Mouse (Mus musculus) liver, embryonic 11.5 days (tissue): ENCODE data around the gene Wasl. TPM values are rescaled to one million over a fixed set of nuclear protein-coding genes. Genes with fewer than 3 reads are reported as not detected.

Experiments used
- ATAC-seq: fragments of 200-750 bp; cut with Nextera tagmentation; replicated peaks from 2 replicates; pipeline ENCODE4 v1.8.0; 2017; ENCODE audit warnings: moderate number of reproducible peaks, mild to moderate bottlenecking, moderate TSS enrichment, moderate library complexity; ENCODE audit not compliant: low FRiP score
- DNase-seq: peaks from one replicate; pipeline ENCODE4 v3.0.0-alpha.2; 2017; ENCODE audit warnings: low spot score
- H3K27ac ChIP-seq: fragments of 300-500 bp; sonication (generic); 2 replicates; pipeline ENCODE4 v1.5.1; 2014; ENCODE audit warnings: mild to moderate bottlenecking, low read depth, low read length, control low read depth
- H3K27me3 ChIP-seq: fragments of 300-500 bp; sonication (generic); replicated peaks from 2 replicates; pipeline ENCODE4 v1.6.1; 2014; ENCODE audit warnings: low read length, mixed read lengths; ENCODE audit not compliant: control insufficient read depth, insufficient read depth
- H3K36me3 ChIP-seq: fragments of 300-500 bp; sonication (generic); 2 replicates; pipeline ENCODE4 v1.6.1; 2014; ENCODE audit warnings: mild to moderate bottlenecking, low read length, moderate library complexity, mixed read lengths; ENCODE audit not compliant: control insufficient read depth, insufficient read depth
- H3K4me1 ChIP-seq: fragments of 300-500 bp; sonication (generic); replicated peaks from 2 replicates; pipeline ENCODE4 v1.6.1; 2014; ENCODE audit warnings: low read length, mixed read lengths; ENCODE audit not compliant: control insufficient read depth, insufficient read depth
- H3K4me2 ChIP-seq: fragments of 300-500 bp; sonication (generic); 2 replicates; pipeline ENCODE4 v1.6.1; 2014; ENCODE audit warnings: mild to moderate bottlenecking, control low read depth, moderate library complexity
- H3K4me3 ChIP-seq: fragments of 300-500 bp; sonication (generic); 2 replicates; pipeline ENCODE4 v1.5.1; 2014; ENCODE audit warnings: low read depth, low read length, control low read depth
- H3K9ac ChIP-seq: fragments of 300-500 bp; sonication (generic); 2 replicates; pipeline ENCODE4 v1.6.1; 2014; ENCODE audit warnings: low read depth, low read length, control low read depth
- H3K9me3 ChIP-seq: fragments of 300-500 bp; sonication (generic); 2 replicates; pipeline ENCODE4 v1.6.1; 2016; ENCODE audit warnings: low read length, inconsistent platforms, mixed read lengths; ENCODE audit not compliant: control insufficient read depth
- WGBS: fragments of 180-500 bp; shearing (Covaris S2); extraction: QIAGEN DNeasy Blood & Tissue Kit; methylation state at CpG from one replicate; pipeline ENCODE4 v1.1.7; 2014; 5-methylcytosine and 5-hydroxymethylcytosine counted together
- polyA plus RNA-seq: library from polyadenylated mRNA; unstranded; fragments of >200 nt; fragmentation: Nextera tagmentation; extraction: Ambion mirVana; gene quantifications from 2 replicates; pipeline ENCODE4 v1.2.1, GENCODE M21; 2014

The Wasl gene
- 28.2 and 29.4 TPM in 2 replicates for polyA plus RNA-seq

DNA sequence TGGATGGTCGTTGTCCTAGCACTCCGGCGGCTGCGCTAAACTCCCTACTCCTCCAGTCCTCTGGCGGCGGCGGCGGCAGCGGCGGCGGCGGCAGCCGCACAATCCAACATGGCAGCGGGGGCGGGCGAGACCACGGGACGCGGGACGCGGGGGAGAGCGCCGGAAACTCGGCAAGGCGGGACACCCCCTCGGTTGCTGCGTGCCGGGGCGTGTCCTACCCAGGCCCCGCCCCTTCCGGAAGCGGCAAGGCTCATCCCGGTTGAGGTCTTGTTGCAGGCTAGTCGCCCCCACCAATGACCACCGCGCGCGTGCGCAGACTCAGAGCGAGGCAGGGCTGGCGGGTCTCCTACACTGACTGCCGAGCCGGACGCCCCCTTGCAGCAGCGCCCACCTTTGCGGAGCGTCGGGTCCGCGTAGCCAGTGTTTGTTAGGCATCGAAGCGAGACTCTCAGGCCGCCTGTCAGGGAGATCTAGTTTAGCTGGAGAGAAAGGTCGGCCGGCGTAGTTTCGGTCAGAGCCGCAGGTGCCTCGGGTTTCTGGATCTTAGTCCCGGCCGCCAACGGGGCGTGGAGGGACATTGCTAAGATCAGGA, at the start of gene Wasl:
Gene Wasl, minus strand, starts transcription at position 143 of the 592 bp plus-strand sequence.
- no peaks in the 10 kb centered on the region for H3K9me3 ChIP-seq
- peak within 1 kb of the TSS; percentile 92 for H3K27ac ChIP-seq
- under 1% methylated on average over 62 of the region's 63 CpGs for WGBS
- ATAC-seq (peak; percentile 96), DNase-seq (peak; percentile 99)
- H3K4me2 ChIP-seq = peak within 1 kb of the TSS; percentile 80
- peak within 1 kb of the TSS; percentile 96 for H3K4me3 ChIP-seq
- H3K27me3 ChIP-seq = no peaks in the 10 kb centered on the region
- H3K4me1 ChIP-seq = peaks cover 12% of the 10 kb centered on the region; the same call in 1 of the 2 replicates
- H3K36me3 ChIP-seq = no peaks in the 10 kb centered on the region
- H3K9ac ChIP-seq = peak within 1 kb of the TSS; percentile 95

- ATAC-seq = no peak
Observed at GRCm38 (mm10) chr6:24707499-24707898, 42.7 kb upstream of the Wasl start.

DNA sequence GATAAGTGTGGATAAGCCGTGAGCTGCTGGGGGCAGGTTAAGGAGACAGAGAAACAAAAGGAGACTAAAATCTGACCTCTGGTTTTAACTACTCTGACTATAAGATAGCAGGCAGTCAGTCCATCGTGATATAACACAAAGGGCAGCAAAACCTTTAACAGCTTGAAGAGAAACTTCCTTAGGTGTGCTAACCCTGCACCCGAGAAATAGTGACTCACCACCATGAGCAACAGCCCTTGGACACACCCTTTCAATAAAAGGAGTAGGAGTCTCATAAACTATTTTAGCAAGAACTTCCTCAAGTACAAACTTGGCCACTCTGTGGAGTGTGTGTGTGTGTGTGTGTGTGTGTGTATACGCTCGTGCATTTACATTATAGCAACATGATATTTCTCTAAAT, 42.3 kb upstream of the Wasl start:
- no peaks in the 10 kb centered on the region for H3K27me3 ChIP-seq
- ATAC-seq (no peak), DNase-seq (no peak)
- no peaks in the 10 kb centered on the region for H3K9me3 ChIP-seq
- no peak overlapping the region for H3K4me3 ChIP-seq
- no peaks in the 10 kb centered on the region for H3K36me3 ChIP-seq
- no peak overlapping the region for H3K27ac ChIP-seq
- no peak overlapping the region for H3K9ac ChIP-seq
- no peaks in the 10 kb centered on the region for H3K4me1 ChIP-seq
- WGBS = 76% methylated on average over 5 of the region's 5 CpGs
- no peak overlapping the region for H3K4me2 ChIP-seq

More at GRCm38 (mm10) chr6:24707499-24707898, 42.7 kb upstream of the Wasl start:
- Histone ChIP-seq H3K9me3 (no peaks in the 10 kb centered on the region), H3K4me2 (no peak overlapping the region), H3K27ac (no peak overlapping the region), H3K4me3 (no peak overlapping the region), H3K9ac (no peak overlapping the region), H3K4me1 (no peaks in the 10 kb centered on the region), H3K36me3 (no peaks in the 10 kb centered on the region), H3K27me3 (no peaks in the 10 kb centered on the region)
- DNase-seq = no peak
- WGBS = 72% methylated on average over 2 of the region's 2 CpGs

GRCm38 (mm10) chr6:24697216-24697615, 32.4 kb upstream of the Wasl start:
- Histone ChIP-seq H3K36me3 (no peaks in the 10 kb centered on the region), H3K9me3 (no peaks in the 10 kb centered on the region), H3K9ac (no peak overlapping the region), H3K4me2 (no peak overlapping the region), H3K4me1 (no peaks in the 10 kb centered on the region), H3K4me3 (no peak overlapping the region), H3K27me3 (no peaks in the 10 kb centered on the region), H3K27ac (no peak overlapping the region)
- 78% methylated on average over 5 of the region's 5 CpGs for WGBS
- DNase-seq (no peak), ATAC-seq (no peak)

DNA sequence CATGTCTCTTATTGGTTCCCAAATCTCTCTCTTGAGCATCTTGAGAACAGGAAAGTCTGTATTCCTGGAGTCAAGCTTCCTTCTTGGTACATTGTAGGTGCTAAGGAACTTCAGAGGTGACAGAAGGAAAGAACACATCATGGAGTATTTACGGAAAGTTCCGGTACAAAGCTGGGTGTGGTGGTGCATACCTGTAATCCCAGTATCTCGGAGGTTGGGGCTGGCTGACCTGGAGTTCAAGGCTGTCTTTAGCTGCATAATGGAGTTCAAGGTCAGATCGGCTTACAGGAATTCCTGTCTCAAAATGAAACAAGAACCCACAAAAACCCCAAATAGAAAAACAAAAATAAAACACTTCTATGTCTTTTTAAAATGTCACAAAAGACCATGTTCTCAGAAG, 31.3 kb upstream of the Wasl start:
- H3K27ac ChIP-seq = no peak overlapping the region
- 83% methylated on average over 4 of the region's 4 CpGs for WGBS
- no peaks in the 10 kb centered on the region for H3K27me3 ChIP-seq
- DNase-seq (no peak), ATAC-seq (no peak)
- no peaks in the 10 kb centered on the region for H3K9me3 ChIP-seq
- H3K36me3 ChIP-seq = no peaks in the 10 kb centered on the region
- H3K4me1 ChIP-seq = no peaks in the 10 kb centered on the region
- no peak overlapping the region for H3K4me3 ChIP-seq
- H3K9ac ChIP-seq = no peak overlapping the region
- H3K4me2 ChIP-seq = no peak overlapping the region

DNA sequence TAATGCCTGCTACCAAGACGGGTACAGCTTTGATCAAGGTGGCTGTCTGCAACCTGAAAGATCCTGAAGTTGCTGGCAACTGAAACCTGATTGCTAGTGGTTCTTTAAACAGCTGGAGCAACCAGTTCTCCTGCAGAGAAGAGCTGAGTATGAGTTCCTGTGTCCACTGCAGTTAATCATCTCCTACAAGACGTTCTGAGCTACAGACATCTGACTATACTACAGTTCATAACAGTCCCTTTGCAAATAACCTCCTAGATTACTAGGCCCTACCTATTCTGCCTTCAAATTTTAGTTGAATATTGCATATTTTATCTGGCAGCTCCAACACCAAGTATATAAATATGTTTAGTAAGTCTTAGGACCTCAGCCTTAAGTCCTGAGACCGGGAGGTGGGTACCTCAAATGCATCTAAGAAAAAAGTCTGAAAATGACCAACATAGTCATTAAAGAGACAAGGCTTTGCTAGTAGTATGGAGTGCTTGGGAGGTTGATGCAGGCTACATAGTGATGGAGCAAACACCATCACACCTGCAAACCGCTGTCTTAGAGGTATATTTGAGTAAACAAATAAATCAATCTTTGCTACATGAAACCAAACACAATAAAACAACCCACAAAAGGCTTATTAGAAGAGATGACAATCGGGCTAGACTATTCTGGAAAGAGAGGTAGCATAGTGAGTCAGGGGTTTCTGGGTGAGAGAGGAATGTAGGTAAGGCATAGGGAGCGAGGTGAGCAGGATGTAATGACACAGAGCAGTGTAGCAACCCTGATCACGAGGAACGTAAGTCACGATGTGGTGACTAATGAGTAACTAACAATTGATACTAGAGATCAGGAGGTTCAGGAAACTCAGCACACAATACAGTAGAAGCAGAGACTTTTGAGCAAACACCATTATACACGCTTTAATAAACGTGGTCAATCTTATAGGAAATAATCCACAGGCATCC, 29.9 kb upstream of the Wasl start:
- no peak overlapping the region for H3K4me2 ChIP-seq
- 76% methylated on average over 11 of the region's 11 CpGs for WGBS
- H3K9ac ChIP-seq = no peak overlapping the region
- no peak for DNase-seq
- no peak overlapping the region for H3K4me3 ChIP-seq
- H3K4me1 ChIP-seq = no peaks in the 10 kb centered on the region
- H3K27ac ChIP-seq = no peak overlapping the region
- ATAC-seq = no peak
- H3K27me3 ChIP-seq = no peaks in the 10 kb centered on the region
- no peaks in the 10 kb centered on the region for H3K36me3 ChIP-seq
- no peaks in the 10 kb centered on the region for H3K9me3 ChIP-seq

DNA sequence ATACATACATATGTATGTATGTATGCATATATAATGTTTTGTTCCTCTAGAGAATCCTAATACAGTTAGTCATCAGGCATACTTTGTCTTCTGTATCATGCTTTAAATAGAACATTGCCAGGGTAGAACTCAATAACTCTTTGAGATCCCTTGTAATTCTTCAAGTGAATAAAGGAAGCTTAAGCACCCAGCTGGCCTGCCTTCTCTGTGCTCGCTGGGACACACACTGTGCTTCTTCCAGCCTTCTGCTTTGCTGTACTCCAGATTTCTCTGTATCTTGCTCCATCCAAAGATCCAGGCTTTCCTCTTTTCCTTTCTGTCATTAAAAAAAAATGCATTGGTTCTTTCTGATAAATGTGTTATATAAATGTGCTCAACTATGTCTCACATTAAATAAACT, 23.1 kb upstream of the Wasl start:
- no peaks in the 10 kb centered on the region for H3K9me3 ChIP-seq
- WGBS = 68% methylated on average over 1 of the region's 1 CpGs
- no peaks in the 10 kb centered on the region for H3K36me3 ChIP-seq
- H3K4me2 ChIP-seq = no peak overlapping the region
- DNase-seq = no peak
- H3K4me1 ChIP-seq = no peaks in the 10 kb centered on the region
- H3K9ac ChIP-seq = no peak overlapping the region
- ATAC-seq = no peak
- H3K27ac ChIP-seq = no peak overlapping the region
- H3K27me3 ChIP-seq = no peaks in the 10 kb centered on the region
- H3K4me3 ChIP-seq = no peak overlapping the region

- H3K4me1 ChIP-seq = no peaks in the 10 kb centered on the region
- H3K27ac ChIP-seq = no peak overlapping the region
- no peak for ATAC-seq
- no peaks in the 10 kb centered on the region for H3K27me3 ChIP-seq
- DNase-seq = no peak
- 89% methylated on average over 3 of the region's 3 CpGs for WGBS
- no peaks in the 10 kb centered on the region for H3K9me3 ChIP-seq
- no peak overlapping the region for H3K4me2 ChIP-seq
- H3K9ac ChIP-seq = no peak overlapping the region
- H3K36me3 ChIP-seq = no peaks in the 10 kb centered on the region
- H3K4me3 ChIP-seq = no peak overlapping the region
Observed at GRCm38 (mm10) chr6:24683113-24683512, 18.3 kb upstream of the Wasl start.
